Mouse (Mus musculus) liver, embryonic 16.5 days (tissue): ENCODE measurements around the gene Prmt2. TPM values are rescaled to one million over a fixed set of nuclear protein-coding genes. Genes with fewer than 3 reads are reported as not detected.

ENCODE experiments used
- ATAC-seq: fragments of 200-750 bp; cut with Nextera tagmentation; 2 replicates; pipeline ENCODE4 v1.8.0; 2017; ENCODE audit warnings: low read depth, mild to moderate bottlenecking, moderate number of reproducible peaks, moderate library complexity
- H3K27ac ChIP-seq: fragments of 300-500 bp; sonication (generic); 2 replicates; pipeline ENCODE4 v1.5.1; 2014; ENCODE audit warnings: mild to moderate bottlenecking, low read length
- H3K27me3 ChIP-seq: fragments of 300-500 bp; sonication (generic); 2 replicates; pipeline ENCODE4 v1.6.1; 2014; ENCODE audit warnings: low read depth, low read length, mixed read lengths; ENCODE audit not compliant: control insufficient read depth, insufficient read depth
- H3K36me3 ChIP-seq: fragments of 300-500 bp; sonication (generic); 2 replicates; pipeline ENCODE4 v1.6.1; 2014; ENCODE audit warnings: mild to moderate bottlenecking; ENCODE audit not compliant: control insufficient read depth, insufficient read depth
- H3K4me1 ChIP-seq: fragments of 300-500 bp; sonication (generic); 2 replicates; pipeline ENCODE4 v1.6.1; 2014; ENCODE audit warnings: low read depth, low read length, mixed read lengths; ENCODE audit not compliant: control insufficient read depth
- H3K4me2 ChIP-seq: fragments of 300-500 bp; sonication (generic); 2 replicates; pipeline ENCODE4 v1.6.1; 2014; ENCODE audit warnings: low read depth, low read length, mixed read lengths
- H3K4me3 ChIP-seq: fragments of 300-500 bp; sonication (generic); 2 replicates; pipeline ENCODE4 v1.5.1; 2014; ENCODE audit warnings: low read depth, mild to moderate bottlenecking, low read length
- H3K9ac ChIP-seq: fragments of 300-500 bp; sonication (generic); 2 replicates; pipeline ENCODE4 v1.6.1; 2014; ENCODE audit warnings: low read depth, low read length
- H3K9me3 ChIP-seq: fragments of 300-500 bp; sonication (generic); replicated peaks from 2 replicates; pipeline ENCODE4 v1.6.1; 2016; ENCODE audit warnings: low read length; ENCODE audit not compliant: control insufficient read depth
- WGBS: fragments of 180-500 bp; shearing (Covaris S2); extraction: QIAGEN DNeasy Blood & Tissue Kit; methylation state at CpG from one replicate; pipeline ENCODE4 v1.1.7; 2014; ENCODE audit not compliant: insufficient replicate concordance; 5-methylcytosine and 5-hydroxymethylcytosine counted together
- polyA plus RNA-seq: library from polyadenylated mRNA; unstranded; fragments of >200 nt; fragmentation: Nextera tagmentation; extraction: Ambion mirVana; gene quantifications from 2 replicates; pipeline ENCODE4 v1.2.1, GENCODE M21; 2015

Gene Prmt2
- polyA plus RNA-seq, 1 experiment from 2014 or later = 5.6 TPM

GRCm38 (mm10) chr10:76209241-76209640 is 28.4 kb downstream of the Prmt2 start:
- H3K9ac ChIP-seq = no peak overlapping the region
- H3K4me1 ChIP-seq = no peaks in the 10 kb centered on the region
- no peak overlapping the region for H3K4me3 ChIP-seq
- peaks cover 1% of the 10 kb centered on the region for H3K9me3 ChIP-seq
- no peaks in the 10 kb centered on the region for H3K27me3 ChIP-seq
- 80% methylated on average over 8 of the region's 8 CpGs for WGBS
- H3K27ac ChIP-seq = no peak overlapping the region
- ATAC-seq = no peak
- H3K36me3 ChIP-seq = no peaks in the 10 kb centered on the region
- H3K4me2 ChIP-seq = no peak overlapping the region

- Histone ChIP-seq H3K27ac (no peak overlapping the region), H3K9me3 (no peaks in the 10 kb centered on the region), H3K4me2 (no peak overlapping the region), H3K27me3 (no peaks in the 10 kb centered on the region), H3K4me1 (no peaks in the 10 kb centered on the region), H3K4me3 (no peak overlapping the region), H3K36me3 (no peaks in the 10 kb centered on the region), H3K9ac (no peak overlapping the region)
- ATAC-seq = no peak
- WGBS = 81% methylated on average over 13 of the region's 13 CpGs
Measured at GRCm38 (mm10) chr10:76207262-76207796, 30.3 kb downstream of the Prmt2 start.

GRCm38 (mm10) chr10:76203798-76204283 is 33.8 kb downstream of the Prmt2 start:
- Histone ChIP-seq H3K4me1 (no peaks in the 10 kb centered on the region), H3K4me2 (peak overlapping the region; percentile 43), H3K27me3 (no peaks in the 10 kb centered on the region), H3K4me3 (no peak overlapping the region; the same call in 1 of the 2 replicates), H3K36me3 (no peaks in the 10 kb centered on the region), H3K9me3 (no peaks in the 10 kb centered on the region), H3K27ac (no peak overlapping the region), H3K9ac (peak overlapping the region; percentile 25; the same call in 1 of the 2 replicates)
- 12% methylated on average over 17 of the region's 18 CpGs for WGBS
- ATAC-seq = no peak

- Histone ChIP-seq H3K27ac (no peak overlapping the region), H3K4me1 (no peaks in the 10 kb centered on the region), H3K27me3 (no peaks in the 10 kb centered on the region), H3K4me2 (no peak overlapping the region), H3K9me3 (no peaks in the 10 kb centered on the region), H3K9ac (no peak overlapping the region), H3K36me3 (no peaks in the 10 kb centered on the region), H3K4me3 (no peak overlapping the region)
- WGBS = 14% methylated on average over 7 of the region's 7 CpGs
- no peak for ATAC-seq
Measured at GRCm38 (mm10) chr10:76201978-76202377, 35.7 kb downstream of the Prmt2 start.

- Histone ChIP-seq H3K27ac (no peak overlapping the region), H3K4me3 (no peak overlapping the region), H3K4me1 (no peaks in the 10 kb centered on the region), H3K9ac (no peak overlapping the region), H3K27me3 (no peaks in the 10 kb centered on the region), H3K36me3 (no peaks in the 10 kb centered on the region), H3K4me2 (no peak overlapping the region), H3K9me3 (no peaks in the 10 kb centered on the region)
- no peak for ATAC-seq
- WGBS = 64% methylated on average over 3 of the region's 3 CpGs
Measured at GRCm38 (mm10) chr10:76201416-76201815, 36.2 kb downstream of the Prmt2 start.

- H3K9ac ChIP-seq = no peak overlapping the region
- no peak overlapping the region for H3K4me3 ChIP-seq
- 44% methylated on average over 1 of the region's 1 CpGs for WGBS
- H3K9me3 ChIP-seq = no peaks in the 10 kb centered on the region
- H3K27ac ChIP-seq = no peak overlapping the region
- no peaks in the 10 kb centered on the region for H3K36me3 ChIP-seq
- no peaks in the 10 kb centered on the region for H3K4me1 ChIP-seq
- no peak for ATAC-seq
- no peaks in the 10 kb centered on the region for H3K27me3 ChIP-seq
- no peak overlapping the region for H3K4me2 ChIP-seq
Measured at GRCm38 (mm10) chr10:76188010-76188409, 49.7 kb downstream of the Prmt2 start.

GRCm38 (mm10) chr10:76185216-76185615 is 52.4 kb downstream of the Prmt2 start:
- 60% methylated on average over 4 of the region's 4 CpGs for WGBS
- no peaks in the 10 kb centered on the region for H3K36me3 ChIP-seq
- no peaks in the 10 kb centered on the region for H3K27me3 ChIP-seq
- no peak overlapping the region for H3K27ac ChIP-seq
- H3K9ac ChIP-seq = no peak overlapping the region
- H3K4me2 ChIP-seq = no peak overlapping the region
- H3K4me3 ChIP-seq = no peak overlapping the region
- no peaks in the 10 kb centered on the region for H3K4me1 ChIP-seq
- ATAC-seq = no peak
- H3K9me3 ChIP-seq = no peaks in the 10 kb centered on the region

- no peaks in the 10 kb centered on the region for H3K9me3 ChIP-seq
- H3K4me3 ChIP-seq = no peak overlapping the region
- no peak overlapping the region for H3K27ac ChIP-seq
- H3K9ac ChIP-seq = no peak overlapping the region
- WGBS = 41% methylated on average over 2 of the region's 2 CpGs
- H3K4me1 ChIP-seq = no peaks in the 10 kb centered on the region
- H3K27me3 ChIP-seq = no peaks in the 10 kb centered on the region
- no peak overlapping the region for H3K4me2 ChIP-seq
- ATAC-seq = no peak
- H3K36me3 ChIP-seq = no peaks in the 10 kb centered on the region
Measured at GRCm38 (mm10) chr10:76174899-76175298, 62.8 kb downstream of the Prmt2 start.

GRCm38 (mm10) chr10:76158009-76158408 is 79.7 kb downstream of the Prmt2 start:
- ATAC-seq = no peak
- no peak overlapping the region for H3K4me3 ChIP-seq
- 44% methylated on average over 1 of the region's 1 CpGs for WGBS
- H3K27me3 ChIP-seq = no peaks in the 10 kb centered on the region
- no peaks in the 10 kb centered on the region for H3K4me1 ChIP-seq
- H3K27ac ChIP-seq = no peak overlapping the region
- H3K9ac ChIP-seq = no peak overlapping the region
- H3K36me3 ChIP-seq = no peaks in the 10 kb centered on the region
- no peaks in the 10 kb centered on the region for H3K9me3 ChIP-seq
- no peak overlapping the region for H3K4me2 ChIP-seq
